Mouse (Mus musculus) olfactory bulb, adult 2 months (tissue): ENCODE measurements around the gene Ralgapb. TPM values are rescaled to one million over a fixed set of nuclear protein-coding genes. Genes with fewer than 3 reads are reported as not detected.

Source experiments
- H3K27ac ChIP-seq: fragments of 200-500 bp; 2 replicates; pipeline ENCODE4 v1.5.1; 2012; ENCODE audit warnings: low read depth, low read length; ENCODE audit not compliant: insufficient read depth
- H3K4me1 ChIP-seq: fragments of 200-500 bp; 2 replicates; pipeline ENCODE4 v1.6.1; 2012; ENCODE audit warnings: low read length; ENCODE audit not compliant: control insufficient read depth, insufficient read depth
- H3K4me3 ChIP-seq: fragments of 200-500 bp; 2 replicates; pipeline ENCODE4 v1.5.1; 2012; ENCODE audit warnings: mild to moderate bottlenecking, low read depth, low read length, moderate library complexity; ENCODE audit not compliant: insufficient read depth
- CTCF ChIP-seq: fragments of 200-500 bp; IDR thresholded peaks from 2 replicates; pipeline ENCODE4 v1.5.1; 2012; ENCODE audit warnings: low read depth, mild to moderate bottlenecking, low read length, moderate library complexity; ENCODE audit not compliant: insufficient read depth
- POLR2A ChIP-seq: fragments of 200-500 bp; IDR thresholded peaks from 2 replicates; pipeline ENCODE4 v1.6.1; 2012; ENCODE audit warnings: mild to moderate bottlenecking, low read depth, low read length, moderate library complexity; ENCODE audit not compliant: insufficient read depth
- WGBS: fragments of 180-500 bp; shearing (Covaris S2); methylation state at CpG from one replicate; pipeline ENCODE4 v1.1.7; 2018; 5-methylcytosine and 5-hydroxymethylcytosine counted together
- polyA plus RNA-seq: library from polyadenylated mRNA; stranded (reverse); fragments of >200 nt; gene quantifications from 2 replicates; pipeline ENCODE4 v1.2.4, GENCODE M21; 2012; ENCODE audit warnings: low replicate concordance; ENCODE audit not compliant: missing spikeins, insufficient read depth, insufficient read length

The Ralgapb gene
- polyA plus RNA-seq, 1 experiment, result not detected

DNA sequence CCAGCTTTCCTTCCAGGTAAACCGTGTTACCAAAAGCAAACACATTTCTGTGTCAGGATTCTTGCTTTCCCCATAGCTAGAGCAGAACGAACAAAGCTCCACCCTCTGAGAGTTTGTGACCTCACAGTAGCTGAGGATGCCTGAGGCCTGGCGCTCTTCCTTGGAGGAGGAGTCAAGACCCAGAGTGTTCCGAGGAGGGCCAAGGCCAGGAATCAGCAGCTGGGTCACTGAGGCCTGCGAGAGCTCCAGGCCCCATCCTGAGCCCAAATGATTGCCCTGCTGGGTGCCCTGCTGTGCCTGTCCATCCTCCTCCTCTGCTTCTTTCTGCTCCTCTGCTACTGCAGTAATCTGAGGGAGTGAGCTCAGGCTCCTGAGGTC, 39.5 kb upstream of the Ralgapb start:
- Histone ChIP-seq H3K4me3 (no peak overlapping the region), H3K27ac (no peak overlapping the region), H3K4me1 (no peaks in the 10 kb centered on the region)
- WGBS, result 26% methylated on average over 5 of the region's 5 CpGs
- no peak for TF ChIP-seq POLR2A
- no peak for TF ChIP-seq CTCF

DNA sequence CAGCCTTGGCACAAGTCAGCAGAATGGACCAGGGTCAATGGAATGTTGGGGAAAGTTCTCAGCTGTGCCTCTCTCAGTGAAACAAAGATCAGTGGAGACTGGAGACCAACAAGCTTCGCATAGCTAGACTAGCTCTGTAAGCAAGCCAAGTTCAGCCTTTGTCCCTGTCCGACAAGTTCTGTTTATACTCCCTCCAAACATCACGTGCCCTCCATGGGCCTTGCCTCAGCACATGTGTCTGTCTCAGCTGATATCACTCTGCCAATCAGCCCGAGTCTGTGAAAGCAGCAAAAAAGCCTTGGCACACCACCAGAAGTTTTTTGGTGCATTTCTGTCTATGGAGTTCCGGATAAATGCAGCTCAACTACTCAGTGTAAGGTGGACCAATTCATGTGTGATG, 36.6 kb upstream of the Ralgapb start:
- H3K27ac ChIP-seq, result no peak overlapping the region
- peaks cover 1% of the 10 kb centered on the region; the same call in 1 of the 2 replicates for H3K4me1 ChIP-seq
- H3K4me3 ChIP-seq, result no peak overlapping the region
- TF ChIP-seq POLR2A (no peak), CTCF (no peak)
- WGBS, result 54% methylated on average over 5 of the region's 5 CpGs

GRCm38 (mm10) chr2:158373516-158373915, 36.1 kb upstream of the Ralgapb start:
- peaks cover 2% of the 10 kb centered on the region; the same call in 1 of the 2 replicates for H3K4me1 ChIP-seq
- H3K4me3 ChIP-seq, result no peak overlapping the region
- 73% methylated on average over 7 of the region's 7 CpGs for WGBS
- no peak overlapping the region for H3K27ac ChIP-seq
- TF ChIP-seq CTCF, result no peak
- no peak for TF ChIP-seq POLR2A

DNA sequence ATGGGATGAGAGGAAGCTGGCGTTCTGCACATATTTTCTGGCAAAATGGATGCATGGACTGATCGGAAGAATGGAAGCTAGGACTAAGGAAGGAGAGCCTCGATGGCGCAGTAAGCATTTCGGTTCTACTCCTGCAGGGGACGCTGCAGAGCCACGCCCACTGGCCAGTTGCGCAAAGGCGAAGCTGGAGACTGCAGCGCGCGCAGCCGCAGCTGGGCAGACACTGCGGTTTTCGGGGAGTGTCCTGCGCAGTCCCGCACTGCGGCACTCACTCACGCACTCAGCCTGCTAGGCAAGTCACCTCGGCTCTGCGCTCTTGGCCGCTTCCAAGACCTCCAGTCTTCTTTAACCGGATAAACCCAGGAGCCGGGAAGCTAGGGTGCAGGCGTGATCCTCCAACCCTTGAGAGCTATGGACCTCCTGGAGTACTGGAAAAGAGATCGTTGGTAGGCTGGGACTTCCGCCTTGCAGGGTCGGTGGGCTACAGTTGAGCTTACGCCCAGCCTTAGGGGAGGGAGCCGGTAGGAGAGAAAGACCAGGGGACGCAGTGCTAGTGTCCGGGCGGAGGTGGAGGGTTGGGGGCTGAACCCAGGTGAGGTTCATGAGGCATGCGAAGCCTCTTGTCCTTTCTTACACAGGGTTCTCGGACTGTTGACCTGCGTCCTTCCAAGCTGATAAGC, 34.1 kb upstream of the Ralgapb start, which contains the start of gene Snhg11:
TSS of gene Snhg11 (plus strand) at position 196 of the 680 bp plus-strand sequence.
- under 1% methylated on average over 36 of the region's 36 CpGs for WGBS

GRCm38 (mm10) chr2:158376123-158376687, 33.4 kb upstream of the Ralgapb start:
- 18% methylated on average over 12 of the region's 12 CpGs for WGBS
- H3K4me1 ChIP-seq, result peaks cover 16% of the 10 kb centered on the region
- TF ChIP-seq POLR2A (no peak), CTCF (no peak)

More for the DNA sequence above, 34.1 kb upstream of the Ralgapb start, which contains the start of gene Snhg11:
- peak within 1 kb of the TSS; percentile 81 for H3K27ac ChIP-seq
- H3K4me3 ChIP-seq, result peak within 1 kb of the TSS; percentile 58
- TF ChIP-seq POLR2A, result peak; percentile 90
- TF ChIP-seq CTCF, result peak; percentile 82
- peaks cover 12% of the 10 kb centered on the region for H3K4me1 ChIP-seq

DNA sequence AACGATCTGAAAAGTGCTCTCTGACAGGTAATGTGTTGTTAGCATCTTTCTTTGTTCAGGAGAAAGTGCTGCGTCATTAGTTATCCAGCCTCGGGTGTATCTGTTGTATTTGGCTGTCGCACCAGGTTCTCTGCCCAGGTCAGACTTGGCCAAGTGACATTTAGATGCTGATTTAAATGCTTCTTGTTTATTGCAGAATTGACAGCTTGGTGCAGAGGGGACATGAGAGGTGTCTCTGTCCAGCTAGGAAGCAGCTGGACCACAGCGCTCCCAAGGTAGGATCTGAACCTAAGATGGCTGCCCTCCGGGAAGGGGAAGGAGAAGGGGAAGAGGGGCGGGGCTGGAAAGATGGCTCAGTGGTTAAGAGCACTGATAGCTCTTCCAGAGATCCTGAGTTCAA, 32.9 kb upstream of the Ralgapb start:
- H3K4me1 ChIP-seq, result peaks cover 16% of the 10 kb centered on the region
- H3K27ac ChIP-seq, result peak overlapping the region; percentile 78; the same call in 1 of the 2 replicates
- TF ChIP-seq POLR2A (no peak), CTCF (no peak)
- H3K4me3 ChIP-seq, result peak overlapping the region; percentile 58
- 40% methylated on average over 7 of the region's 7 CpGs for WGBS

More at GRCm38 (mm10) chr2:158376123-158376687, 33.4 kb upstream of the Ralgapb start:
- Histone ChIP-seq H3K27ac (peak overlapping the region; percentile 78), H3K4me3 (peak overlapping the region; percentile 58)

DNA sequence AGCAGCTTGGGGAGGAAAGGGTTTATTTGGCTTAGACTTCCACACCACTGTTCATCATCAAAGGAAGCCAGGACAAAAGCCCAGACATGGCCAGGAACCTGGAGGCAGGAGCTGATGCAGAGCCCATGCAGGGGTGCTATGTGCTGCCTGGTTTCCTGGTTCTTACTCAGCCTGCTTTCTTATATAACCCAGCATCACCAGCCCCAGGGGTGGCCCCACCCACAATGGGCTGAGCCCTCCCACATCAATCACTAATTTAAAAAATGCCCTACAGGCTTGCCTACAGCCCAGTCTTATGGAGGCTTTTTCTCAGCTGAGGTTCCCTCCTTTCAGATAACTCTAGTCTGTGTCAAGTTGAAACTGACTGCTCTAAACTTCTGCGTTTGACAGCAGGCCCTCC, 31.8 kb upstream of the Ralgapb start:
- WGBS, result 82% methylated on average over 1 of the region's 1 CpGs
- H3K27ac ChIP-seq, result no peak overlapping the region
- peak overlapping the region; percentile 1; the same call in 1 of the 2 replicates for H3K4me3 ChIP-seq
- H3K4me1 ChIP-seq, result peaks cover 16% of the 10 kb centered on the region
- TF ChIP-seq CTCF (no peak), POLR2A (no peak)

DNA sequence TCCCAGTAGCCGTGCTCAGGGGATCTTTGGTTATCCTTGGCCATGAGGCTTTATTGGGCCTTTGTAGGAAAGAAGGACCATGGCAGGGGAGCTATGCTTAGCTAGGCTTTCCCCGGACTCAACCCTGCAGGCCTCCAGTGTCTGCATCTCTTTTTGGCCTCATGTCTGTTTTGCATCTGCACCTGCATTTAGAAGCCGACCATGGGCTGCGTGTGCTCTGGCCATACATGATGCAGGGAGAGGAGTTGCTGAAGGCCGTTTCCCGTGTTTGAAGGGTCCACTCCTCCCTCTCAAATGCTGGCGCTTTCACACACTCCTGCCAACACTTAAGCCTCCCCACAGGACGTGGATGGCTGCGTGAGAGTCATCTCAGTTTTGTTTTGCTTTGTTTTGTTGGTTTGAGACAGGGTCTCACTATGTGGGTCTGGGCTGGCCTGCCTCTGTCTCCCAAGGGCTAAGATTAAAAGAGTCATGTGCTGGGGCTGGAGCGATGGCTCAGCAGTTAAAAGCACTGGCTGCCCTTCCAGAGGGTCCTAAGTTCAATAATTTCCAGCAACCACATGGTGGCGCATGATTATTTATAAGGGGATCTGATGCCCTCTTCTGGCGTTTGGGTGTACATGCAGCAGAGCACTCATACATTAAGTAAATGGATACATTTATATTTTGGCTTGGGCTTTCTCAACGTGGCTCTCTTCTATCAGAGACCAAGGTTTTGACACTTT, 30.1 kb upstream of the Ralgapb start:
- 0 out of 2 replicates have a peak overlapping the region, but pooled peaks have one; percentile 5 for H3K4me3 ChIP-seq
- 31% methylated on average over 13 of the region's 13 CpGs for WGBS
- peaks cover 16% of the 10 kb centered on the region for H3K4me1 ChIP-seq
- peak; percentile 50; the same call in 1 of the 2 replicates for TF ChIP-seq CTCF
- TF ChIP-seq POLR2A, result no peak
- 0 out of 2 replicates have a peak overlapping the region, but pooled peaks have one; percentile 31 for H3K27ac ChIP-seq

GRCm38 (mm10) chr2:158386072-158386471, 23.6 kb upstream of the Ralgapb start:
- Histone ChIP-seq H3K27ac (no peak overlapping the region), H3K4me3 (no peak overlapping the region), H3K4me1 (no peaks in the 10 kb centered on the region)
- TF ChIP-seq CTCF (no peak), POLR2A (0 out of 2 replicates have a peak, but pooled peaks have one; percentile 15)
- WGBS, result 45% methylated on average over 8 of the region's 8 CpGs
